Mouse (Mus musculus): ENCODE measurements around the gene Dbndd1.
"Not testable (repeated sequence)": the region's sequence is repeated elsewhere in the genome, so short reads cannot be mapped to it uniquely, and the experiment has no call there.

- not testable (repeated sequence) for TF ChIP-seq CTCF (IDR thresholded peaks at IDR 0.05; ENCODE audit: low read depth, low read length); TAL1 (conservative IDR thresholded peaks at IDR 0.05; ENCODE audit: low read depth, low read length)
Observed at GRCm38 (mm10) chr8:123520048-123520447, 4.8 kb upstream of the Dbndd1 start.

All from G1E (cell line).